8 mouse cellular contexts compared by ENCODE assay signal in the genomic region with DNA sequence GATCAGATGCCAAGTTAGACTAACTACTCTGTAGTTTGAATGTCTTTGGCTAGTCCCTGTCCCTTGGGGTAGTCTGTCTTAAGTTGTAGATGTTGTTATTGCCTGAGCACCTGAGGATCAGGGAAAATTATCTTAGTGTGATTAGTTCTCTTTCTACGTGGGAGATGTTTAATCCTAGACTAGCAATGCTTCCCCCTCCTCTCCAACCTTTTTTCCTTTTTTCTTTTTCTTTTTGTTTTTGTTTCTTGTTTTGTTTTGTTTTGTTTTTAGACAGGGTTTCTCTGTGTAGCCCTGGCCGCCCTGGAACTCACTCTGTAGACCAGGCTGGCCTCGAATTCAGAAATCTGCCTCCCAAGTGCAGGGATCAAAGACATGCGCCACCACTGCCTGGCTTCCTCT. TPM values are rescaled to one million over a fixed set of nuclear protein-coding genes. Genes with fewer than 3 reads are reported as not detected.
DNase-seq lines count a peak whose midpoint lies in the region; ATAC-seq and TF ChIP-seq lines count a peak whose summit lies in the region.

A gene (minus strand): TSS at position 100 of the 399 bp plus-strand sequence.

- no peaks in the 10 kb centered on the region for H3K27me3 ChIP-seq in midbrain, embryonic 14.5 days (ENCODE audit: control insufficient read depth, insufficient read depth, low read length)

- TF ChIP-seq POLR2A in brain, embryonic 14.5 days (IDR thresholded peaks at IDR 0.05; ENCODE audit: borderline replicate concordance, extremely low read depth, insufficient read depth, insufficient read length, poor library complexity, severe bottlenecking): no peak

- no peak for TF ChIP-seq CTCF in layer of hippocampus, adult 2 months (conservative IDR thresholded peaks at IDR 0.05)
- no peak for TF ChIP-seq CTCF in brain, embryonic 14.5 days (IDR thresholded peaks at IDR 0.05; ENCODE audit: borderline replicate concordance, extremely low read depth, insufficient read depth, insufficient read length)

- no peak for DNase-seq in layer of hippocampus, adult 2 months (ENCODE audit: low spot score in 2 of 2)
- DNase-seq in layer of hippocampus, adult 11-12 months (ENCODE audit: low spot score): no peak
- DNase-seq in brain, embryonic 14.5 days (ENCODE audit: low read depth): no peak
- DNase-seq in layer of hippocampus, postnatal 14 days (ENCODE audit: low spot score in 2 of 2): no peak
- no peak for DNase-seq in midbrain, embryonic 14.5 days
- no peak for DNase-seq in frontal cortex, postnatal 14 days (ENCODE audit: low spot score in 2 of 2)
- no peak for DNase-seq in cerebellum, postnatal 25 days

- H3K4me3 ChIP-seq in layer of hippocampus, adult 2 months: peak within 1 kb of the TSS; percentile 83
- H3K4me3 ChIP-seq in midbrain, embryonic 14.5 days (replicated peaks; ENCODE audit: low read depth, low read length): peak within 1 kb of the TSS; percentile 75

- no peak for ATAC-seq in granulocyte monocyte progenitor cell, adult 5-6 weeks (replicated peaks; ENCODE audit: poor library complexity, severe bottlenecking)
- no peak for ATAC-seq in midbrain, embryonic 14.5 days (ENCODE audit: low FRiP score, low TSS enrichment)

- H3K9ac ChIP-seq in midbrain, embryonic 14.5 days (replicated peaks; ENCODE audit: low read length): peak within 1 kb of the TSS; percentile 93

- H3K27ac ChIP-seq in layer of hippocampus, adult 2 months: peak within 1 kb of the TSS; percentile 95
- peak within 1 kb of the TSS; percentile 96 for H3K27ac ChIP-seq in midbrain, embryonic 14.5 days (replicated peaks; ENCODE audit: low read depth, low read length)

- peak within 1 kb of the TSS; percentile 84 for H3K4me2 ChIP-seq in midbrain, embryonic 14.5 days (ENCODE audit: low read length)

- 69% methylated on average over 4 of the region's 4 CpGs for WGBS in midbrain, embryonic 14.5 days

- H3K36me3 ChIP-seq in midbrain, embryonic 14.5 days (ENCODE audit: control insufficient read depth, insufficient read depth, low read length): no peaks in the 10 kb centered on the region; the same call in 1 of the 2 replicates

- no peaks in the 10 kb centered on the region for H3K9me3 ChIP-seq in midbrain, embryonic 14.5 days (ENCODE audit: control insufficient read depth, low read length)

- H3K4me1 ChIP-seq in midbrain, embryonic 14.5 days (ENCODE audit: control insufficient read depth, insufficient read depth, low read length): peaks cover 6% of the 10 kb centered on the region; the same call in 1 of the 2 replicates

RNA-seq across cellular contexts. Expression of the gene that starts here (rescaled TPM):
- 10 to 100 TPM; 65.1 to 67.3 TPM for total RNA-seq in layer of hippocampus, adult 2 months (2021)
- polyA plus RNA-seq in brain, embryonic 14.5 days (2012; rRNA removed): 40.5 and 46.1 TPM in 2 replicates
- total RNA-seq in granulocyte monocyte progenitor cell, adult 5-6 weeks (2014; fragmentation: Nextera tagmentation): 98.2 and 110 TPM in 2 replicates
- 44.6 and 52.5 TPM in 2 replicates for total RNA-seq in granulocyte monocyte progenitor cell, adult 5-6 weeks (2017)
- total RNA-seq in layer of hippocampus, postnatal 14 days (2021): 10 to 100 TPM; 72.3 to 72.4 TPM
- polyA plus RNA-seq in midbrain, embryonic 14.5 days (2014; fragmentation: Nextera tagmentation; extraction: Ambion mirVana): 86.2 and 87.1 TPM in 2 replicates
